Mouse (Mus musculus) kidney, adult 2 months (tissue): ENCODE results near the gene Nek2. TPM values are rescaled to one million over a fixed set of nuclear protein-coding genes. Genes with fewer than 3 reads are reported as not detected.

Experiments used
- DNase-seq: peaks from one replicate; pipeline ENCODE4 v3.0.0; 2021
- H3K27ac ChIP-seq: fragments of 200-500 bp; 2 replicates; pipeline ENCODE4 v1.5.1; 2012; ENCODE audit warnings: low read depth, low read length, control low read depth, inconsistent platforms; ENCODE audit not compliant: insufficient read depth
- H3K27me3 ChIP-seq: fragments of 200-500 bp; replicated peaks from 2 replicates; pipeline ENCODE4 v1.6.1; 2012; ENCODE audit warnings: mild to moderate bottlenecking, moderate library complexity, low read length, inconsistent platforms; ENCODE audit not compliant: control insufficient read depth, insufficient read depth
- H3K36me3 ChIP-seq: fragments of 200-500 bp; 2 replicates; pipeline ENCODE4 v1.6.1; 2012; ENCODE audit warnings: mild to moderate bottlenecking, moderate library complexity, low read length, inconsistent platforms; ENCODE audit not compliant: control insufficient read depth, insufficient read depth
- H3K4me1 ChIP-seq: fragments of 200-500 bp; 2 replicates; pipeline ENCODE4 v1.6.1; 2011; ENCODE audit warnings: low read length; ENCODE audit not compliant: control insufficient read depth, insufficient read depth
- H3K4me3 ChIP-seq: fragments of 200-500 bp; 2 replicates; pipeline ENCODE4 v1.5.1; 2011; ENCODE audit warnings: mild to moderate bottlenecking, low read depth, low read length, control low read depth; ENCODE audit not compliant: insufficient read depth
- CTCF ChIP-seq: fragments of 200-500 bp; conservative IDR thresholded peaks from 2 replicates; pipeline ENCODE4 v1.5.1; 2011; ENCODE audit warnings: low read depth, mild to moderate bottlenecking, control low read depth, low read length, moderate library complexity, mixed read lengths; ENCODE audit not compliant: insufficient read depth, insufficient read length
- POLR2A ChIP-seq: fragments of 200-500 bp; IDR thresholded peaks from one replicate; pipeline ENCODE4 v1.6.1; 2011; ENCODE audit warnings: low read depth, low read length, control low read depth
- WGBS: fragments of 180-500 bp; shearing (Covaris S2); methylation state at CpG from one replicate; pipeline ENCODE4 v1.1.7; 2018; 5-methylcytosine and 5-hydroxymethylcytosine counted together
- polyA plus RNA-seq: library from polyadenylated mRNA; depleted of rRNA; stranded (reverse); fragments of >200 nt; gene quantifications from 2 replicates; pipeline ENCODE4 v1.2.3, GENCODE M21; 2012; rRNA removed

Nek2 gene
- 0.47 and 0.52 TPM in 2 replicates for polyA plus RNA-seq

DNA sequence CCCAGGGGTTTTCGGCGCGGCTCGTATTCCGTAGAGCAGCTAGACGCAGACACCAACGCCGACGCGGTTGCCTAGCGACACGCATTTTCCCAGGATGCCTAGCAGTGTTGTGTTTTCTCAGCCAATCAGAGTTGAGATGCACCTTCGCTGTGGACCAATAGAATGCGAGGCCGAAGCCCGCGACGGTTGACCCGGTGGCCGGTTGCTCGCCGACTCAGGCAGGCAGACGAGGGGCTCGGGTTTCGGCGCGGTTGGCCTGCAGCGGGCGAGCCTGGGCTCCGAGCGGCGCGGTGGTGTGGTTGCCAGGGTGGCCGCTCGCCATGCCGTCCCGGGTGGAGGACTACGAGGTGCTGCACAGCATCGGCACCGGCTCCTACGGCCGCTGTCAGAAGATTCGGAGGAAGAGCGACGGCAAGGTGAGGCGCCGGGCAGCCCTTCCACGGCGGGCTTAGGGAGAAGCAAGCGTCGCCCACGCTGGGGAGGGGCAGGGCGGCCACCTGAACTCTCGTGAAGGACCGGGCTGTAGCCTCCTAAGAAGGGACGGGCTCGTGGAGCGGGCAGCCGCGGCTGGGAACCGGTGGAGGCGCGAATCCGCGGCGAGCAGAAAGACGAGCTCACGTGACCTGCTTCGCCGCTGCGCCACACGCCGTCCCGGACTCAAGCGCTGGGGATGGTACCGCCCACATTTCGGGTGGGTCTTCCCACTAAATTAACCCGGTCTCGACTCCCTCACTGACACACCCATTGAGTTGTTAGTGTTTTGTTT, at the start of gene Nek2:
Nek2 (plus strand) TSS at position 119 of the 766 bp plus-strand sequence.
- TF ChIP-seq CTCF = no peak
- no peak for TF ChIP-seq POLR2A
- Histone ChIP-seq H3K4me3 (peak within 1 kb of the TSS; percentile 55), H3K4me1 (peaks cover 2% of the 10 kb centered on the region; the same call in 1 of the 2 replicates), H3K36me3 (no peaks in the 10 kb centered on the region), H3K27ac (no peak within 1 kb of the TSS), H3K27me3 (no peaks in the 10 kb centered on the region)
- WGBS = under 1% methylated on average over 79 of the region's 79 CpGs
- DNase-seq = peak; percentile 98

DNA sequence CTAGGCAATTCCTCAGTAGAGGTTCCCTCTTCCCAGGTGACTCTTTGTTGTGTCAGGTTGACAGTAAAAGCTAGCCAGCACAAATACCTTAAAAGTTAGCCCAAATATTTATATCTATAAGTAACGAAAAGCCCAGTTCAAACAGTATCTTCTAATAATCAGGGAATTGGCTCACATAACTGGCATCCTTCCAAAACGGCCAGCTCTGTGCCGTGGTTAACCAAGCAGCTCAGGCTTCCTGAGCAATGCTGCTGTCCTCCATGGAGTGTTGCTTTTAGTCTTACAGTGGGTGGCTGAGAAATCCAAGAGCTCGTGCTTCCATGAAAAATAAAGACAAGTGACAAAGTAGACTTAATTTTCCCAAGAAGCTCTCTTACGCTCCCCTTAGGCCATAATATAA, 47.1 kb upstream of the Nek2 start:
- DNase-seq = peak; percentile 28
- no peak for TF ChIP-seq CTCF
- TF ChIP-seq POLR2A = no peak
- Histone ChIP-seq H3K27ac (no peak overlapping the region), H3K27me3 (no peaks in the 10 kb centered on the region), H3K4me1 (no peaks in the 10 kb centered on the region), H3K4me3 (no peak overlapping the region), H3K36me3 (peaks cover 3% of the 10 kb centered on the region)
- 56% methylated on average over 5 of the region's 5 CpGs for WGBS

DNA sequence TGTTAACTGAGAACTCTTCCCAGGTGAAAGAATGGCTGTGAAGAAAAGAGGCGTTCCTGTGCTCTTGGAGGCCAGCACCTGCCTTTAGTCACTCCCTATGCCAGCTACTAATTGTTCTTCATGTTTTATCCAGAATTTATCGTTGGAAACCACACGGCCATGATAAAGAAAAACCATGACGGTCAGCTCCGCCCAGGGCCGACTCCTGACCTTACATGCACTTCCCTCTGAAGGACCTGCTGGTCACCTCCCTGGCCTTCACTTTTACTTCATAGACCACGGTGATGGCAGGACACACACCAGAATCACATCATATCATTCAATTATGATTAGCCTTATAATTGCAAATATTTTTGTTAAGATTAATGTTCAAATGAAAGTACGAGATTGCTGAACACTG, 46.1 kb upstream of the Nek2 start:
- Histone ChIP-seq H3K27ac (no peak overlapping the region), H3K36me3 (peaks cover 3% of the 10 kb centered on the region), H3K27me3 (no peaks in the 10 kb centered on the region), H3K4me1 (no peaks in the 10 kb centered on the region), H3K4me3 (no peak overlapping the region)
- DNase-seq = no peak
- TF ChIP-seq CTCF (no peak), POLR2A (no peak)
- 88% methylated on average over 8 of the region's 8 CpGs for WGBS

DNA sequence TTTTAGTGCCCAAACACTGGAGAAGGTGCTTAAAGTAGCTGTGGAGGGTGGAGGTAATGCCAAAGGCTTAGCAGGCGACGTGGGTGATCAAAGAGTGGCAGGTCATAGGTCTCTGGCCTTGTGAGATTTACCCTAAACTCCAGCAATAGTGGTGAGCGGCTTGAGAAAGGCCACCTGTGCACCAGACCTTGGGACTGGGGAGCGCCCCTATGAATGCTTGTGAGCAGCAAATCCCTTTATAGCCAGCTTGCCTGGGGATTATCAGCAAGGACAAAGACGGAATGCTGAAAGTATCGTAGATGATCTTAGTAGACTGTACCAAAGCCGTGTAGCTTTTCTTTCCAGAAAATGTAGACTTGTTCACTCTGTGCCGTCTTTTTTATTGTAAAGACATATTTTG, 43.7 kb upstream of the Nek2 start:
- Histone ChIP-seq H3K4me3 (no peak overlapping the region), H3K36me3 (peaks cover 3% of the 10 kb centered on the region), H3K4me1 (no peaks in the 10 kb centered on the region), H3K27me3 (no peaks in the 10 kb centered on the region), H3K27ac (no peak overlapping the region)
- no peak for TF ChIP-seq CTCF
- TF ChIP-seq POLR2A = no peak
- 83% methylated on average over 8 of the region's 8 CpGs for WGBS
- no peak for DNase-seq

DNA sequence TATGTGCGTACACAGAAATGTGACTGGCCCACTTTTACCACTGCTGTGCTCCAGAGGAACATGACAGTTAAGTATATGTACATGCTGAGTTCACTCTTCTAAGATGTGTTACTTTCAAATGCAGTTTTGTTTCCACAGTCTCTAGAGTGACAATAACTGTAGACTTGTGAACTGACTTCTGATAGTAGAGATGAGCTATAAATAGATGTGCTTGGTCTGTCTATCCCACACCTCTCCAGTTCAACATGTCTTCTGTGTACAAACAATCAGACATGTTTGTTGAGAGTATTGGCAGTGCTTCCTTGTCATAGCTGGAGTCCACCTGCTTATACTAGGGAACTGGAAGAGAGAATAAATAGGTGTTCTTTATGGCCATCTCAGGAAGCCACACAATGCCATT, 40.8 kb upstream of the Nek2 start:
- TF ChIP-seq POLR2A = no peak
- no peak for TF ChIP-seq CTCF
- no peak for DNase-seq
- H3K27me3 ChIP-seq = no peaks in the 10 kb centered on the region
- peaks cover 3% of the 10 kb centered on the region for H3K36me3 ChIP-seq
- 100% methylated on average over 1 of the region's 1 CpGs for WGBS
- H3K27ac ChIP-seq = no peak overlapping the region
- H3K4me3 ChIP-seq = no peak overlapping the region
- no peaks in the 10 kb centered on the region for H3K4me1 ChIP-seq

DNA sequence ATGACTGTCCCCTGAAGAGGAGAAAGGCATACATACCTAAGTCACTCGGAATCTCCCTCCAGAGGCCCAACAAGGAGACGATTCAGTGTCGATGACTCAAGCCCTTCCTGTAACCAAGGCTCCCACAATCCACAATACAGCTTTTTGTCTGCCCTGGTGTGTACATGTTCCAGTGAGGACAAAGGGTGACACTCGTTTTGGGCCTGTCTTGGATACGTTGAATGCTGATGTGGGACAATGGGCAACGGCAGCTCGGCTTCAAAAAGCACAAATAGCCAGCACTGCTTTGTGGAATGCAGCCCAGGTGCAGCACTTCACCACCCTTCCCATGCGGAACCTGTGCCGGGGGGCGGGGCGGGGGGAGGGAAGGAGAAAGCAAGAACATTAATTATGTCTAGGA, 36.1 kb upstream of the Nek2 start:
- 54% methylated on average over 11 of the region's 11 CpGs for WGBS
- no peak overlapping the region for H3K4me3 ChIP-seq
- DNase-seq = no peak

DNA sequence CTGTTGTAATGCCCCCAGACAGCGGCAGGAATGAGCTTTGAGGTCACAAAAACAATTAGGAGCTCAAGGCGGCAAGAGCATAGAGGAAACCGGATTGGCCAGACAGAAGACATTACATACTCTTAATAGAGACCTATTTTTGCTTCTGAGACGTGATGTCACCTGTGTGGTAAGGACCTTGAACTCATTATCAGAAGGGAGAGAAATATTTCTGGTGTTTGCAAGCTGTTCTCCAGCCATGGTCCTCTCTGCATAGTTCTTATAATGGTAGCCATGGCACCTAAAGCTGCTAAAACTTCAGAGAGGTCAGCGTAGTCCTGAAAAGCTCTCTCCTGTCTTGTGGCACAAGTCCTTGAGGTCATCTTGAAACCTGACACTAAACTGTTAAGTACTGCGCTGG, 35.0 kb upstream of the Nek2 start:
- TF ChIP-seq CTCF = no peak
- TF ChIP-seq POLR2A = no peak
- H3K27me3 ChIP-seq = no peaks in the 10 kb centered on the region
- H3K4me3 ChIP-seq = no peak overlapping the region
- H3K4me1 ChIP-seq = no peaks in the 10 kb centered on the region
- DNase-seq = no peak
- WGBS = 51% methylated on average over 6 of the region's 6 CpGs
- no peak overlapping the region for H3K27ac ChIP-seq
- no peaks in the 10 kb centered on the region for H3K36me3 ChIP-seq

More for the DNA sequence above, 36.1 kb upstream of the Nek2 start:
- no peaks in the 10 kb centered on the region; the same call in 1 of the 2 replicates for H3K36me3 ChIP-seq
- TF ChIP-seq POLR2A (no peak), CTCF (no peak)
- H3K27me3 ChIP-seq = no peaks in the 10 kb centered on the region
- H3K4me1 ChIP-seq = no peaks in the 10 kb centered on the region
- H3K27ac ChIP-seq = no peak overlapping the region

DNA sequence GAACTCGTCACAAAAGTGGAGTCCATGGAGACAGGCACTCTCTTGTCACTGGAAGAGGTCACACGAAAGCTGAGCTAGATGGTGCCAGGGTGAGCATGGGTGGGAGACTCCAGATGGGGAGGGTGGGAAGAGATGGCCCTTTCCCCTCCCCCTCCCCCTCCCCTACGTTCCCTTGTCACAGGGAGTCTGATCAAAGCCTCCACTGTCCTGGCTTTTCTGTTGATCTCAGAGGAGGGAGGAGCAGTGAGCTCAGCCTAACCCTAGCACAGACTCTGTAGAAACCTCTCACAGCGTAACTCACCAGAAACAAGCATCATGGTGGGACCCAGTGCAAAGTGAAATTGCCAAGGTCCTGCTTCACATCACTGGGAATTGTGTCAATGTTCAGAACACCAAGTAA, 33.9 kb upstream of the Nek2 start:
- DNase-seq = no peak
- Histone ChIP-seq H3K4me3 (no peak overlapping the region), H3K4me1 (no peaks in the 10 kb centered on the region), H3K36me3 (no peaks in the 10 kb centered on the region), H3K27ac (no peak overlapping the region), H3K27me3 (no peaks in the 10 kb centered on the region)
- WGBS = 53% methylated on average over 4 of the region's 4 CpGs
- TF ChIP-seq POLR2A (no peak), CTCF (no peak)
